Mouse (Mus musculus): ENCODE data around the gene Olfr513. TPM values are rescaled to one million over a fixed set of nuclear protein-coding genes. Genes with fewer than 3 reads are reported as not detected.

Olfr513 gene
- not detected for total RNA-seq (2021)
- long read RNA-seq, experiment 1 = 0 reads
- long read RNA-seq, experiment 2 = 0 reads

DNA sequence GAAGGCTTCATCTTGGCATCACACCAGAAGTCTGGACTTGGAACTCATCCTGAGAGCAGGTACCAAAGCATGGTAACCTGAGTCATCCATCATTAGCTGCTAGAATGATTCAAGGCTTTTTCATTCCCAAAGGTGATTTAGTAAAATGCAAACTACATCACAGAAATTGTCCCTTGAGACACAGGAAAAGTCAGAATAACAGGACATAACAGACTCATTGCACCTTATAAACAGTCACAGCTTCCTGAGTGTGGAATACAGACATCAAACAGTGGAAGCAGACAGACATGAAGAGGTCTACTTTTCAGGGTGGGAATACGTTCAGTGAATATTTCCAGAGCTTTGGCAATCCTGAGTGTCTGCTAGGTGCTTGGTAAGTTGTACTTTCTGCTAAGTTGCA lies at the start of gene Olfr513:
TSS of gene Olfr513 (plus strand) at position 301 of the 400 bp plus-strand sequence.
- DNase-seq (ENCODE audit: low spot score in 2 of 2) = no peak

- no peak for DNase-seq (ENCODE audit: low spot score in 2 of 2)
Measured at GRCm38 (mm10) chr7:108713020-108713419, 37.8 kb upstream of the Olfr513 start, which contains the start of gene Olfr512. Gene Olfr512, plus strand, starts transcription at chr7:108713320.

DNA sequence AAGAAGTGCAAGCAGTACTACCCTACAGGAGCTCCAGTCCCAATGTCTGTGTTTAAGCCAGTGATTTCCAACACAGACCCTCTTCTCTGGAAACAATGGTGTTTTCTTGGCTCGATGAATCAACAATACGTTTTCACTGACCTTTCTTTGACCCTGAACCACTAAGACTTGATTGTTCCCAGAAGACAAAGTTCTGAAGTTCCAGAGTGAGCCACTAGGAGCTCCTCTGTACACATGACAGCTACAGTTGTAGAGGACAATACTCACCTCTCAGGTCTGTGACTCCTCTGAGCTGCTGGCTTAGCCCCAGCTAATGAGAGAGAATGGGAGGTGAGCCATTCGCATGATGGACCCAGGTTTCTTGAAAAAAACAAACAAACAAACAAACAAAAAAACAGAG lies 9.6 kb downstream of the Olfr513 start:
- no peak for DNase-seq (ENCODE audit: low spot score in 2 of 2)

- DNase-seq (ENCODE audit: low spot score in 2 of 2) = no peak
Measured at GRCm38 (mm10) chr7:108797205-108797933, 46.6 kb downstream of the Olfr513 start.

Other genes with a start within 250 kb of the Olfr513 start
- gene Olfr502, start 225.9 kb upstream of the Olfr513 start, total RNA-seq (2021) = not detected
- not detected for gene Olfr503, start 206.4 kb upstream of the Olfr513 start, total RNA-seq (2021)
- not detected for gene Olfr504, start 185.2 kb upstream of the Olfr513 start, total RNA-seq (2021)
- gene Olfr506, start 140.2 kb upstream of the Olfr513 start, total RNA-seq (2021) = not detected
- gene Olfr507, start 129.2 kb upstream of the Olfr513 start, total RNA-seq (2021) = not detected
- not detected for gene Olfr508, start 121.0 kb upstream of the Olfr513 start, total RNA-seq (2021)
- not detected for gene Olfr509, start 99.1 kb upstream of the Olfr513 start, total RNA-seq (2021)
- not detected for gene Olfr510, start 84.6 kb upstream of the Olfr513 start, total RNA-seq (2021)
- gene Olfr512, start 37.7 kb upstream of the Olfr513 start, total RNA-seq (2021) = not detected
- not detected for gene Olfr514, start 75.0 kb downstream of the Olfr513 start, total RNA-seq (2021)
- gene Olfr516, start 99.6 kb downstream of the Olfr513 start, total RNA-seq (2021) = not detected
- not detected for gene Olfr517, start 121.4 kb downstream of the Olfr513 start, total RNA-seq (2021)
- gene Olfr518, start 134.0 kb downstream of the Olfr513 start, total RNA-seq (2021) = not detected
- not detected for gene Olfr519, start 143.4 kb downstream of the Olfr513 start, total RNA-seq (2021)
- under 1 TPM; 0.25 to 0.45 TPM for gene Nlrp10, start 179.2 kb downstream of the Olfr513 start, total RNA-seq (2021)
- gene Eif3f, start 183.4 kb downstream of the Olfr513 start, total RNA-seq (2021) = 10 to 100 TPM; 96.9 to 100.0 TPM
- 100 to 1,000 TPM; 143 to 153 TPM for gene Tub, start 199.4 kb downstream of the Olfr513 start, total RNA-seq (2021)

Data from layer of hippocampus, postnatal 14 days (tissue).